Mouse (Mus musculus): Measurements from ENCODE around the gene Bach2. TPM values are rescaled to one million over a fixed set of nuclear protein-coding genes. Genes with fewer than 3 reads are reported as not detected.
A peak's percentile ranks its signal among the peaks of the same experiment; 100 is the strongest.

The Bach2 gene
- total and polyA plus RNA-seq, 2 experiments from 2014 or later = 16.0 to 19.0 TPM

DNA sequence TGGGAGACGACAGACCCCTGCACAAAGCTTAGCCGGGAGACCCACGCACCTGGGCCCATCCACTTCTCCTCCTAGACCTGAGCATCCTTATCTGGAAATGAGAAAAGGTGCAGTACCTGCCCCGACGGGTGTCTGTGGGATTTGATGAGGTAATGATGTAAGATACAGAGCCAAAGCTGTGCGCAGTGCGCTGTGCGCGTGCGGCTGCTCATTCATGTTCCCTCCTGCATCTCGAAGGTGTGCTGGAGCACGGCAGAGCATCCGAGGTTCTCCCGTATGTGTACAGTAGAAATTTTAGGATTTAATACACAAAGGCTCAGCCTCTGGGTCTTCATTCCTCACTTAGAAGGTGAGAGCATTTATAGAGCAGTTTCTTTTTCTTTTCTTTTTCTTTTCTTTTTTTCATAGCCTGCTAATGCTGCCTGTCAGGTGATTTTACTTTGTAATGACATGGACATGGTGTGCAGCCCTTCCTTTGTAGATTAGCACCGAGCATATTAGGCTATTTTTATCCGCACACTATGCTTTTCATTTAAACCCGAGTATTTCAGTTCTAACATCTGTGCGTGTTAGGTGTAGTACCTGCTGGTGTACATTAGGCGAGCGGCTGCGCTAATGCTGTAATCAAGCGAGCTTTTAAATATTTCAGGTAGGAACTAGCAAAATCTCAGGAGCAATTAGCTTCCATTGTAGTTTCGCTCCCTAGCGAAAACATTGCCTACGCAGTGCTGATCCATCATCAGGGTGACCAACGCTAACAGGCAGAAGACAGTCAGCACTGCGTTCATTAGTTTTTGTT, 188.4 kb downstream of the Bach2 start:
- DNase-seq (peak; percentile 35), ATAC-seq (peak; percentile 67)
- Histone ChIP-seq H3K27ac (ENCODE audit: low read depth, low read length) (0 out of 2 replicates have a peak overlapping the region, but pooled peaks have one; percentile 10), H3K9ac (0 out of 2 replicates have a peak overlapping the region, but pooled peaks have one; percentile 18), H3K36me3 (ENCODE audit: insufficient read depth) (no peaks in the 10 kb centered on the region), H3K9me3 (ENCODE audit: low read length) (no peaks in the 10 kb centered on the region), H3K4me1 (ENCODE audit: insufficient read depth) (peaks cover 18% of the 10 kb centered on the region), H3K4me2 (ENCODE audit: low read depth) (0 out of 2 replicates have a peak overlapping the region, but pooled peaks have one; percentile 13), H3K27me3 (ENCODE audit: insufficient read depth, low read length) (no peaks in the 10 kb centered on the region), H3K4me3 (ENCODE audit: low read depth, low read length) (no peak overlapping the region)
- WGBS = 73% methylated on average over 27 of the region's 27 CpGs
- peak; percentile 30; the same call in 1 of the 2 replicates for TF ChIP-seq CTCF (IDR thresholded peaks at IDR 0.05; ENCODE audit: low read depth)

DNA sequence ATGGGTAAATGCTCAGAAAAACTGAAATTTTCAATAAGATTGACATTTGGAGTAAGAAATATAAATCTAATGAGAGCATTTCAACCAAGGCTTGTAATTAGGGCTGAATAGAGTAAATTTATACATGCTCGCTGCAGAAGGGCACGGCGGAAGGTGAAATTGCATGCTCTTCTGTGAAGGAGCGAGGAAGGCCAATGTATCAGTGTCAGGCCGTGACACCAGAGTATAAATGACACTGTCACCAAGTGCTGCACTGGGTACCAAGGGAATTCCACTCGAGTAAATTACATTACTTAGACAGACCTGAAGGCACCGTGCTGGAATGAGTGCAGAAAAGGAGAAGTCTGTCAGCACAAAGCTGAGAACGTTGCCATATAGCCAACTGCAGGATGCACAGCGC, 190.1 kb downstream of the Bach2 start:
- Histone ChIP-seq H3K4me3 (ENCODE audit: low read depth, low read length) (no peak overlapping the region), H3K27ac (ENCODE audit: low read depth, low read length) (peak overlapping the region; percentile 15; the same call in 1 of the 2 replicates), H3K9me3 (ENCODE audit: low read length) (no peaks in the 10 kb centered on the region), H3K4me1 (ENCODE audit: insufficient read depth) (peaks cover 26% of the 10 kb centered on the region), H3K9ac (no peak overlapping the region), H3K27me3 (ENCODE audit: insufficient read depth, low read length) (no peaks in the 10 kb centered on the region), H3K4me2 (ENCODE audit: low read depth) (no peak overlapping the region), H3K36me3 (ENCODE audit: insufficient read depth) (no peaks in the 10 kb centered on the region)
- DNase-seq = no peak
- 46% methylated on average over 9 of the region's 9 CpGs for WGBS
- no peak for ATAC-seq
- TF ChIP-seq CTCF (IDR thresholded peaks at IDR 0.05; ENCODE audit: low read depth) = no peak

DNA sequence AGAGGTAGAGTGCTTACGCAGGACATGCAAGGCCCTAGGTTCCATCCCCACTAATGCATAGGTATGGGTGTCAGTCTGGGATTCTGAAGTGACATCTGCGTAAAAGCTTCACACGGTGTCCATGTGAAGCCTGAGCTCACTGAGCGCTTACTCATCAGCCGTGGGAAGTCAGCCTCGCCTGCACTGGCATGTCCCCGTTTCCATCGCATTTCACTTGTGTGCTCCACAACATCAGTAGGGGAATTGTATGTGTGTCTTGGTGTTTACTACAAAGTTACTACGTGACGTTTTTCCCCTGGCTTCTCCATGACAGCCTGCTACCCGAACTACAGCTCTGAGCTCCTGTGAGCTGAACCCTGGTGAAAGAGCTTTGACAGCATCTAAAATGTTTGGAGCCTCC, 191.5 kb downstream of the Bach2 start:
- no peaks in the 10 kb centered on the region for H3K9me3 ChIP-seq (ENCODE audit: low read length)
- H3K36me3 ChIP-seq (ENCODE audit: insufficient read depth) = no peaks in the 10 kb centered on the region
- H3K9ac ChIP-seq = no peak overlapping the region
- no peak overlapping the region for H3K4me2 ChIP-seq (ENCODE audit: low read depth)
- DNase-seq = no peak
- ATAC-seq = no peak
- no peak for TF ChIP-seq CTCF (IDR thresholded peaks at IDR 0.05; ENCODE audit: low read depth)
- peaks cover 28% of the 10 kb centered on the region for H3K4me1 ChIP-seq (ENCODE audit: insufficient read depth)
- WGBS = 69% methylated on average over 11 of the region's 11 CpGs
- no peak overlapping the region for H3K4me3 ChIP-seq (ENCODE audit: low read depth, low read length)
- no peaks in the 10 kb centered on the region for H3K27me3 ChIP-seq (ENCODE audit: insufficient read depth, low read length)
- H3K27ac ChIP-seq (ENCODE audit: low read depth, low read length) = no peak overlapping the region

- Histone ChIP-seq H3K4me3 (ENCODE audit: low read depth, low read length) (no peak overlapping the region), H3K27ac (ENCODE audit: low read depth, low read length) (peak overlapping the region; percentile 71), H3K9ac (no peak overlapping the region), H3K36me3 (ENCODE audit: insufficient read depth) (no peaks in the 10 kb centered on the region), H3K9me3 (ENCODE audit: low read length) (no peaks in the 10 kb centered on the region), H3K4me2 (ENCODE audit: low read depth) (no peak overlapping the region), H3K4me1 (ENCODE audit: insufficient read depth) (peaks cover 28% of the 10 kb centered on the region), H3K27me3 (ENCODE audit: insufficient read depth, low read length) (no peaks in the 10 kb centered on the region)
- TF ChIP-seq CTCF (IDR thresholded peaks at IDR 0.05; ENCODE audit: low read depth) = no peak
- ATAC-seq (no peak; the same call in 1 of the 2 replicates), DNase-seq (peak; percentile 35)
- WGBS = 11% methylated on average over 7 of the region's 7 CpGs
These were observed 192.4 kb downstream of the Bach2 start for GRCm38 (mm10) chr4:32430981-32431380.

DNA sequence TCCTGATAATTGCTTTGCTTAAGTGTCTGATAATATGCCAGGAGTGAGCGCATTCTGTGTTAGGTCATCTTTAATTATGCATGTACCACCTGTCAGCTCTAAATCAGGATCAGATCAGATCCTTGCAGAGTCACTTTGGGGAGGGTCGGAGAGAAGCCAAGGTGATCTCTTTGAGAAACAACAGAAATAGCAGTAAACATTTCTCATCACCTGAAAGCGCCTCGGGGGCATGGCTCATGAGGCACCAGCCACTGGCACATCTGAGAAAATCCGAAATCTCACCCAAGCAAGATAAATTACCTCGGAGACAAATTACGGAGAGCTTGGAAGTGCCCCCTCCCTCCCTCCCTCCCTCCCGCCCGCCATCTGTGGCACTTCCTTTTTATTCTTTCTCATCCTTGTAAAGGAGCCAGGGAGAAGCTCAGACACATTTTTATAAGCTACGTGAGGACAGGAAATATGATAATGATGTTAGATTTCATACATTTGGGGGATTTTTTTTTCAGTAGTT, 193.7 kb downstream of the Bach2 start:
- peak; percentile 57 for DNase-seq
- Histone ChIP-seq H3K4me3 (ENCODE audit: low read depth, low read length) (no peak overlapping the region), H3K4me2 (ENCODE audit: low read depth) (peak overlapping the region; percentile 30; the same call in 1 of the 2 replicates), H3K27me3 (ENCODE audit: insufficient read depth, low read length) (no peaks in the 10 kb centered on the region), H3K27ac (ENCODE audit: low read depth, low read length) (peak overlapping the region; percentile 71), H3K4me1 (ENCODE audit: insufficient read depth) (peaks cover 28% of the 10 kb centered on the region), H3K9me3 (ENCODE audit: low read length) (no peaks in the 10 kb centered on the region), H3K9ac (no peak overlapping the region), H3K36me3 (ENCODE audit: insufficient read depth) (no peaks in the 10 kb centered on the region)
- 20% methylated on average over 10 of the region's 10 CpGs for WGBS
- TF ChIP-seq CTCF (IDR thresholded peaks at IDR 0.05; ENCODE audit: low read depth) = no peak
- ATAC-seq = peak; percentile 21; the same call in 1 of the 2 replicates

DNA sequence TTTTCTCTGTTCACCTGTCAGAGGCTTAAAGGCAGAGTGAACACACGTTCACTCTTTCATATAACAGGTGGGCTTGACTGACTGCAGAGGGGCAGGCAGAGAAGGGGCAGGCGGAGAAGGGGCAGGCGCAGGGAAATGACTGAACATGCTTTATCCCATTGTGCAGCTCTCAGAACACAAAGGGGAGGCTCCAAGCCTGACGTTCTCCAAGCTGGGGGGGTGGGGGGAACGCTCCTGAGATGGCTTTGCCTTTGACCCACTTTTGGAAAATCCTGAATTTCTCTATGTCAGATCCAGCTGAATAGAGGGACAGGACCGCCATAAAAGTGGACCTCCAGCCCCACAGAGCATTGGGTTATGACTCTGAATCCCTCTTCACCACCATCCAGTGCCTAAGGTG, 194.3 kb downstream of the Bach2 start:
- Histone ChIP-seq H3K9ac (no peak overlapping the region), H3K4me1 (ENCODE audit: insufficient read depth) (peaks cover 28% of the 10 kb centered on the region), H3K9me3 (ENCODE audit: low read length) (no peaks in the 10 kb centered on the region), H3K27me3 (ENCODE audit: insufficient read depth, low read length) (no peaks in the 10 kb centered on the region), H3K36me3 (ENCODE audit: insufficient read depth) (no peaks in the 10 kb centered on the region), H3K27ac (ENCODE audit: low read depth, low read length) (0 out of 2 replicates have a peak overlapping the region, but pooled peaks have one; percentile 2), H3K4me2 (ENCODE audit: low read depth) (no peak overlapping the region), H3K4me3 (ENCODE audit: low read depth, low read length) (no peak overlapping the region)
- WGBS = 20% methylated on average over 6 of the region's 6 CpGs
- TF ChIP-seq CTCF (IDR thresholded peaks at IDR 0.05; ENCODE audit: low read depth) = no peak
- peak; percentile 5; the same call in 1 of the 2 replicates for ATAC-seq
- no peak for DNase-seq

- Histone ChIP-seq H3K4me2 (ENCODE audit: low read depth) (no peak overlapping the region), H3K36me3 (ENCODE audit: insufficient read depth) (no peaks in the 10 kb centered on the region), H3K4me1 (ENCODE audit: insufficient read depth) (peaks cover 28% of the 10 kb centered on the region), H3K9ac (no peak overlapping the region), H3K4me3 (ENCODE audit: low read depth, low read length) (no peak overlapping the region), H3K27ac (ENCODE audit: low read depth, low read length) (no peak overlapping the region), H3K9me3 (ENCODE audit: low read length) (no peaks in the 10 kb centered on the region), H3K27me3 (ENCODE audit: insufficient read depth, low read length) (no peaks in the 10 kb centered on the region)
- 91% methylated on average over 1 of the region's 1 CpGs for WGBS
- DNase-seq = no peak
- ATAC-seq = no peak
- no peak for TF ChIP-seq CTCF (IDR thresholded peaks at IDR 0.05; ENCODE audit: low read depth)
These were observed 196.0 kb downstream of the Bach2 start for GRCm38 (mm10) chr4:32434612-32435011.
